Mouse (Mus musculus): ENCODE measurements around the gene Serpinb9.
"Not testable (repeated sequence)": the region's sequence is repeated elsewhere in the genome, so short reads cannot be mapped to it uniquely, and the experiment has no call there.

Serpinb9 gene

GRCm38 (mm10) chr13:33002950-33003349 is at the start of gene Serpinb9:
Gene Serpinb9 (plus strand): TSS chr13:33003250.
- no peak for DNase-seq (ENCODE audit: low read depth, low spot score)

GRCm38 (mm10) chr13:32956537-32956936 is 46.5 kb upstream of the Serpinb9 start:
- DNase-seq (ENCODE audit: low read depth, low spot score) = no peak

GRCm38 (mm10) chr13:32957917-32958316 is 45.1 kb upstream of the Serpinb9 start:
- DNase-seq (ENCODE audit: low read depth, low spot score) = no peak

GRCm38 (mm10) chr13:32958521-32958920 is 44.5 kb upstream of the Serpinb9 start:
- not testable (repeated sequence) for DNase-seq (ENCODE audit: low read depth, low spot score)

GRCm38 (mm10) chr13:32963990-32964753 is 38.9 kb upstream of the Serpinb9 start:
- DNase-seq (ENCODE audit: low read depth, low spot score) = no peak

GRCm38 (mm10) chr13:32964989-32965811 is 37.9 kb upstream of the Serpinb9 start, which contains the start of gene Serpinb6b:
Gene Serpinb6b (plus strand): TSS chr13:32965209.
- DNase-seq (ENCODE audit: low read depth, low spot score) = peak; percentile 39

GRCm38 (mm10) chr13:32966116-32966515 is 36.9 kb upstream of the Serpinb9 start:
- no peak for DNase-seq (ENCODE audit: low read depth, low spot score)

GRCm38 (mm10) chr13:32967233-32967632 is 35.8 kb upstream of the Serpinb9 start:
- peak; percentile 4 for DNase-seq (ENCODE audit: low read depth, low spot score)

- no peak for DNase-seq (ENCODE audit: low read depth, low spot score)
These were observed 34.6 kb upstream of the Serpinb9 start for GRCm38 (mm10) chr13:32968353-32968984.

- DNase-seq (ENCODE audit: low read depth, low spot score) = no peak
These were observed 33.9 kb upstream of the Serpinb9 start for GRCm38 (mm10) chr13:32968996-32969640.

GRCm38 (mm10) chr13:32969641-32970040 is 33.4 kb upstream of the Serpinb9 start:
- no peak for DNase-seq (ENCODE audit: low read depth, low spot score)

- no peak for DNase-seq (ENCODE audit: low read depth, low spot score)
These were observed 32.3 kb upstream of the Serpinb9 start for GRCm38 (mm10) chr13:32970776-32971175.

- no peak for DNase-seq (ENCODE audit: low read depth, low spot score)
These were observed 28.8 kb upstream of the Serpinb9 start for GRCm38 (mm10) chr13:32974268-32974667.

- no peak for DNase-seq (ENCODE audit: low read depth, low spot score)
These were observed 28.1 kb upstream of the Serpinb9 start for GRCm38 (mm10) chr13:32974889-32975460.

- no peak for DNase-seq (ENCODE audit: low read depth, low spot score)
These were observed 27.3 kb upstream of the Serpinb9 start for GRCm38 (mm10) chr13:32975710-32976109.

GRCm38 (mm10) chr13:32982556-32983042 is 20.5 kb upstream of the Serpinb9 start:
- no peak for DNase-seq (ENCODE audit: low read depth, low spot score)

- no peak for DNase-seq (ENCODE audit: low read depth, low spot score)
These were observed 16.8 kb upstream of the Serpinb9 start for GRCm38 (mm10) chr13:32986256-32986655.

GRCm38 (mm10) chr13:32993152-32993893 is 9.7 kb upstream of the Serpinb9 start:
- DNase-seq (ENCODE audit: low read depth, low spot score) = no peak

GRCm38 (mm10) chr13:32993894-32994242 is 9.2 kb upstream of the Serpinb9 start:
- DNase-seq (ENCODE audit: low read depth, low spot score) = no peak

- no peak for DNase-seq (ENCODE audit: low read depth, low spot score)
These were observed 8.0 kb upstream of the Serpinb9 start for GRCm38 (mm10) chr13:32995051-32995450.
